Mouse (Mus musculus): ENCODE measurements around the gene Coro2b. TPM values are rescaled to one million over a fixed set of nuclear protein-coding genes. Genes with fewer than 3 reads are reported as not detected.

Coro2b gene
- polyA plus RNA-seq, 1 experiment from 2014 or later = 44.9 TPM

DNA sequence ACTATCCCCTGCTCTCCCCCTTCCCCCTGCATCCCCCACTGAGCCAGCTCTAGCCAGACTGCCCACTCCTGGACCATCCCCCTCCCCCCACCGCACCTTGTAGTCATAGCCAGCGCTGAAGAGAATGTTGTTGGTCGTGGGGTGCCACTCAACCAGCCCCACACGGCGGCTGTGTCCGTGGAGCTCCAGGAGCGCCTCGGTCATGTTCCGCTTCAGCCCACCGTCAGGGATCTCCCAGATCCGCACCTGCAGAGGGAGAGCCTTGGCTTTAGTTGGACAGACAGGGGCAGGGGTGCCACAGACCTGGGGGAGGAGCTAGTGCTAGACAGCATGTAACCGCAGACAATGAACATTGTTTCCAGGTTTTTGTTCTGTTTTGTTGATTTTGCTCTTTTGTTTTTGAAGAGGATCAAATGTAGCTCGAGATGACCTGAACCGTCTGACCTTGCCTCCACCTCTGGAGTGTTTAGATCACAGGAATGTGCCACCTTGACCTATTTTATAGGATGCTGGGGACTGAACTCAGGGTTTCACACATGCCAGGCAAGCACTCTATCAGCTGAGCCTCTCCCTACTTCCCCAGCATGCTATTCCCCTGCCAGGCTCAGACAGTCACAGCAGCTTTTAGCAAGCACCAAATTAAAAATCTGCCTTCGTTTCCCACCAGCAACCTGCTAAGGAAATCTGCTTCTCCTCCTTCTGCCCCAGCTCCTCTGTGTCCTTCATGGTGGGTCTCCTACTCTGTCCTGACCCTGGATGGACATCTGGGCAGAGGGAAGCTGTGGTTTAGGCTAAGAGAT, 104.4 kb downstream of the Coro2b start:
- 70% methylated on average over 15 of the region's 15 CpGs for WGBS
- H3K27ac ChIP-seq (ENCODE audit: low read length) = peak overlapping the region; percentile 10; the same call in 1 of the 2 replicates

GRCm38 (mm10) chr9:62430741-62431140, 106.1 kb downstream of the Coro2b start:
- no peak overlapping the region for H3K4me3 ChIP-seq (replicated peaks; ENCODE audit: low read length)
- peaks cover 25% of the 10 kb centered on the region for H3K36me3 ChIP-seq (ENCODE audit: control insufficient read depth, insufficient read depth)
- no peak overlapping the region for H3K9ac ChIP-seq (replicated peaks; ENCODE audit: low read depth, low read length)
- H3K4me2 ChIP-seq (ENCODE audit: low read length) = no peak overlapping the region
- peaks cover 4% of the 10 kb centered on the region for H3K4me1 ChIP-seq (replicated peaks; ENCODE audit: control insufficient read depth, insufficient read depth, low read length)
- 84% methylated on average over 4 of the region's 4 CpGs for WGBS
- no peak for ATAC-seq
- H3K27me3 ChIP-seq (replicated peaks; ENCODE audit: control insufficient read depth, insufficient read depth, low read length) = no peaks in the 10 kb centered on the region
- H3K27ac ChIP-seq (ENCODE audit: low read length) = no peak overlapping the region
- no peaks in the 10 kb centered on the region for H3K9me3 ChIP-seq (ENCODE audit: control insufficient read depth, low read length)

More for the DNA sequence above, 104.4 kb downstream of the Coro2b start:
- no peak for ATAC-seq
- no peaks in the 10 kb centered on the region for H3K27me3 ChIP-seq (replicated peaks; ENCODE audit: control insufficient read depth, insufficient read depth, low read length)
- 0 out of 2 replicates have a peak overlapping the region, but pooled peaks have one; percentile 3 for H3K9ac ChIP-seq (replicated peaks; ENCODE audit: low read depth, low read length)
- H3K4me3 ChIP-seq (replicated peaks; ENCODE audit: low read length) = no peak overlapping the region
- no peaks in the 10 kb centered on the region for H3K9me3 ChIP-seq (ENCODE audit: control insufficient read depth, low read length)
- H3K36me3 ChIP-seq (ENCODE audit: control insufficient read depth, insufficient read depth) = peaks cover 25% of the 10 kb centered on the region
- H3K4me1 ChIP-seq (replicated peaks; ENCODE audit: control insufficient read depth, insufficient read depth, low read length) = peaks cover 10% of the 10 kb centered on the region
- H3K4me2 ChIP-seq (ENCODE audit: low read length) = no peak overlapping the region

- H3K27ac ChIP-seq (ENCODE audit: low read length) = no peak overlapping the region
- peaks cover 36% of the 10 kb centered on the region for H3K36me3 ChIP-seq (ENCODE audit: control insufficient read depth, insufficient read depth)
- no peaks in the 10 kb centered on the region for H3K27me3 ChIP-seq (replicated peaks; ENCODE audit: control insufficient read depth, insufficient read depth, low read length)
- no peak overlapping the region for H3K4me2 ChIP-seq (ENCODE audit: low read length)
- H3K9me3 ChIP-seq (ENCODE audit: control insufficient read depth, low read length) = no peaks in the 10 kb centered on the region
- ATAC-seq = no peak
- 81% methylated on average over 8 of the region's 8 CpGs for WGBS
- no peak overlapping the region for H3K9ac ChIP-seq (replicated peaks; ENCODE audit: low read depth, low read length)
- H3K4me1 ChIP-seq (replicated peaks; ENCODE audit: control insufficient read depth, insufficient read depth, low read length) = no peaks in the 10 kb centered on the region
- no peak overlapping the region for H3K4me3 ChIP-seq (replicated peaks; ENCODE audit: low read length)
Observed at GRCm38 (mm10) chr9:62427010-62427409, 109.8 kb downstream of the Coro2b start.

DNA sequence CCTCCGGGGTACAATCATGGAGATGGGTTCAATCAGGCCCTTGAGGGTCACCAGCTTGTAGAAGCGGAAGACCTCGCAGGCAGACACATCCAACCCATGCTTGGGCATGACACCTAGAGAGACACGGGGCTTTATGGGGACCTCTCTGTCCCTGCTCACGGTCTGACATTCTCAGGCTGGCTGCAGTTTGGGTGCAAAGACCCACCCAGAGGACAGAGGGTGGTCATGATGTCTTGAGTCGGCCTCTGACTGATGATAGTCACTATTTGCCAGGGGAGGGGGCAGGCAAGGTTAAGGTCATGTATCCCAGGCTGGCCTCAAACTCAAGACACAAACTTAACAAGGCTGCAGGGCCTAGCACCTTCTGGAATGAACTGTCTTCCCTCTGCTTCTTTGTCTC, 110.3 kb downstream of the Coro2b start:
- no peak overlapping the region for H3K4me3 ChIP-seq (replicated peaks; ENCODE audit: low read length)
- H3K9ac ChIP-seq (replicated peaks; ENCODE audit: low read depth, low read length) = no peak overlapping the region
- no peak overlapping the region for H3K4me2 ChIP-seq (ENCODE audit: low read length)
- H3K27ac ChIP-seq (ENCODE audit: low read length) = no peak overlapping the region
- no peaks in the 10 kb centered on the region for H3K4me1 ChIP-seq (replicated peaks; ENCODE audit: control insufficient read depth, insufficient read depth, low read length)
- H3K36me3 ChIP-seq (ENCODE audit: control insufficient read depth, insufficient read depth) = peaks cover 36% of the 10 kb centered on the region
- H3K9me3 ChIP-seq (ENCODE audit: control insufficient read depth, low read length) = no peaks in the 10 kb centered on the region
- H3K27me3 ChIP-seq (replicated peaks; ENCODE audit: control insufficient read depth, insufficient read depth, low read length) = no peaks in the 10 kb centered on the region
- 93% methylated on average over 6 of the region's 6 CpGs for WGBS
- ATAC-seq = no peak

GRCm38 (mm10) chr9:62426021-62426420, 110.8 kb downstream of the Coro2b start:
- Histone ChIP-seq H3K36me3 (ENCODE audit: control insufficient read depth, insufficient read depth) (peaks cover 33% of the 10 kb centered on the region), H3K9me3 (ENCODE audit: control insufficient read depth, low read length) (no peaks in the 10 kb centered on the region), H3K4me2 (ENCODE audit: low read length) (no peak overlapping the region), H3K9ac (replicated peaks; ENCODE audit: low read depth, low read length) (no peak overlapping the region), H3K4me1 (replicated peaks; ENCODE audit: control insufficient read depth, insufficient read depth, low read length) (peaks cover 3% of the 10 kb centered on the region; the same call in 1 of the 2 replicates), H3K27me3 (replicated peaks; ENCODE audit: control insufficient read depth, insufficient read depth, low read length) (no peaks in the 10 kb centered on the region), H3K4me3 (replicated peaks; ENCODE audit: low read length) (no peak overlapping the region), H3K27ac (ENCODE audit: low read length) (no peak overlapping the region)
- no peak for ATAC-seq
- WGBS = 94% methylated on average over 19 of the region's 19 CpGs

- Histone ChIP-seq H3K27me3 (replicated peaks; ENCODE audit: control insufficient read depth, insufficient read depth, low read length) (no peaks in the 10 kb centered on the region), H3K36me3 (ENCODE audit: control insufficient read depth, insufficient read depth) (peaks cover 27% of the 10 kb centered on the region), H3K27ac (ENCODE audit: low read length) (no peak overlapping the region), H3K4me2 (ENCODE audit: low read length) (no peak overlapping the region), H3K4me3 (replicated peaks; ENCODE audit: low read length) (no peak overlapping the region), H3K9ac (replicated peaks; ENCODE audit: low read depth, low read length) (no peak overlapping the region), H3K4me1 (replicated peaks; ENCODE audit: control insufficient read depth, insufficient read depth, low read length) (peaks cover 7% of the 10 kb centered on the region; the same call in 1 of the 2 replicates), H3K9me3 (ENCODE audit: control insufficient read depth, low read length) (no peaks in the 10 kb centered on the region)
- ATAC-seq = no peak
- 77% methylated on average over 5 of the region's 5 CpGs for WGBS
Observed at GRCm38 (mm10) chr9:62425265-62425664, 111.6 kb downstream of the Coro2b start.

DNA sequence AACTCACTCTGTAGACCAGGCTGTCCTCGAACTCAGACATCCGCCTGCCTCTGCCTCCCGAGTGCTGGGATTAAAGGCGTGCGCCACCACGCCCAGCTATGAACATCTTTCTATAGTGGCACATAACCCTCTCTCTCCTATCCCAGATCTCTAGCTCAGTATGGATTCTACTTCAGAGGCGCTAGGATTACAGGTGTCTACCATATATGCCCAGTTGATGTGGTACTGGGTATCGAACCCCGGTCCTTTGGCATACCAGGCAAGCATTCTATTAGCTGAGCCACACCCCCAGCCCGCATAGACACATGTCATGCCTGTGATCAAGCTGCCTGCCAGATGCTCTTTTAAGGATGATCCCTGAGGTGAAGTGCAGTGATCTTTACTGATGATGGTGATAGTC, 113.0 kb downstream of the Coro2b start:
- Histone ChIP-seq H3K4me1 (replicated peaks; ENCODE audit: control insufficient read depth, insufficient read depth, low read length) (peaks cover 7% of the 10 kb centered on the region; the same call in 1 of the 2 replicates), H3K27me3 (replicated peaks; ENCODE audit: control insufficient read depth, insufficient read depth, low read length) (no peaks in the 10 kb centered on the region), H3K4me2 (ENCODE audit: low read length) (no peak overlapping the region), H3K27ac (ENCODE audit: low read length) (no peak overlapping the region), H3K4me3 (replicated peaks; ENCODE audit: low read length) (no peak overlapping the region), H3K9me3 (ENCODE audit: control insufficient read depth, low read length) (0 out of 2 replicates have a peak, but pooled peaks cover 1% of the 10 kb centered on the region), H3K9ac (replicated peaks; ENCODE audit: low read depth, low read length) (no peak overlapping the region), H3K36me3 (ENCODE audit: control insufficient read depth, insufficient read depth) (peaks cover 21% of the 10 kb centered on the region)
- 97% methylated on average over 10 of the region's 10 CpGs for WGBS
- no peak for ATAC-seq

DNA sequence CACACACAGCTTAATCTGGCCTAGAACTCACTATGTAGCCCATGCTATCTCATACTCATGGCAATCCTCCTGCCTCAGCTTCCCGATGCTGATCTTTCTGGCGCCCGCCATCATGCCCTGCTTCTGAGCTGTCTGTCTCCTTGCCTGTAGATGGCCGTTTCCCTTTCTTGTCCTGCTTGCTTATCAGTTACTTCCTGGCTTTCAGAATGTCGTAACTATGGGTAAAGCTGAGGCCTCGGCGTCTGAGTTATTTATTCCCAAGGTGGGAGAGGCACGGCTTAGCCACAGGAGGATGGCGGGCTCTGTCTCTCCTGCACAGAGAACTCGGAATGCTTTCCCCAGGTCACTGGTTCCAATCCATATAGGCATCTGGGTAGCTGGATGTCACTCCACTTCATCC, 113.9 kb downstream of the Coro2b start:
- Histone ChIP-seq H3K9ac (replicated peaks; ENCODE audit: low read depth, low read length) (no peak overlapping the region), H3K27ac (ENCODE audit: low read length) (no peak overlapping the region), H3K4me2 (ENCODE audit: low read length) (no peak overlapping the region), H3K27me3 (replicated peaks; ENCODE audit: control insufficient read depth, insufficient read depth, low read length) (no peaks in the 10 kb centered on the region), H3K9me3 (ENCODE audit: control insufficient read depth, low read length) (0 out of 2 replicates have a peak, but pooled peaks cover 5% of the 10 kb centered on the region), H3K4me3 (replicated peaks; ENCODE audit: low read length) (no peak overlapping the region), H3K4me1 (replicated peaks; ENCODE audit: control insufficient read depth, insufficient read depth, low read length) (peaks cover 7% of the 10 kb centered on the region; the same call in 1 of the 2 replicates), H3K36me3 (ENCODE audit: control insufficient read depth, insufficient read depth) (peaks cover 17% of the 10 kb centered on the region)
- no peak for ATAC-seq
- 92% methylated on average over 10 of the region's 10 CpGs for WGBS

GRCm38 (mm10) chr9:62421911-62422310, 114.9 kb downstream of the Coro2b start:
- no peak for ATAC-seq
- WGBS = 96% methylated on average over 6 of the region's 6 CpGs
- no peak overlapping the region for H3K27ac ChIP-seq (ENCODE audit: low read length)
- H3K36me3 ChIP-seq (ENCODE audit: control insufficient read depth, insufficient read depth) = peaks cover 13% of the 10 kb centered on the region
- no peak overlapping the region for H3K4me2 ChIP-seq (ENCODE audit: low read length)
- H3K9me3 ChIP-seq (ENCODE audit: control insufficient read depth, low read length) = 0 out of 2 replicates have a peak, but pooled peaks cover 5% of the 10 kb centered on the region
- no peak overlapping the region for H3K9ac ChIP-seq (replicated peaks; ENCODE audit: low read depth, low read length)
- H3K4me3 ChIP-seq (replicated peaks; ENCODE audit: low read length) = no peak overlapping the region
- peaks cover 7% of the 10 kb centered on the region; the same call in 1 of the 2 replicates for H3K4me1 ChIP-seq (replicated peaks; ENCODE audit: control insufficient read depth, insufficient read depth, low read length)
- H3K27me3 ChIP-seq (replicated peaks; ENCODE audit: control insufficient read depth, insufficient read depth, low read length) = no peaks in the 10 kb centered on the region
